Mouse (Mus musculus) layer of hippocampus, adult 9-10 months (tissue): ENCODE results near the gene Rab8a.
"Not testable (repeated sequence)": the region's sequence is repeated elsewhere in the genome, so short reads cannot be mapped to it uniquely, and the experiment has no call there.

ENCODE experiments used
- DNase-seq: peaks from one replicate; pipeline ENCODE4 v3.0.0; 2022; ENCODE audit warnings: low spot score

Rab8a gene

GRCm38 (mm10) chr8:72160707-72161697 lies at the start of gene Rab8a:
TSS of gene Rab8a (plus strand) at chr8:72161200.
- DNase-seq: peak; percentile 99

GRCm38 (mm10) chr8:72112486-72112885 lies 48.5 kb upstream of the Rab8a start:
- no peak for DNase-seq

GRCm38 (mm10) chr8:72115202-72115601 lies 45.8 kb upstream of the Rab8a start:
- no peak for DNase-seq

- no peak for DNase-seq
These were observed 42.4 kb upstream of the Rab8a start for GRCm38 (mm10) chr8:72118616-72119015.

GRCm38 (mm10) chr8:72121486-72121885 lies 39.5 kb upstream of the Rab8a start:
- DNase-seq: not testable (repeated sequence)

GRCm38 (mm10) chr8:72121997-72122396 lies 39.0 kb upstream of the Rab8a start:
- no peak for DNase-seq

- no peak for DNase-seq
These were observed 33.2 kb upstream of the Rab8a start for GRCm38 (mm10) chr8:72127834-72128233.

GRCm38 (mm10) chr8:72131251-72131650 lies 29.7 kb upstream of the Rab8a start:
- no peak for DNase-seq

GRCm38 (mm10) chr8:72131901-72132300 lies 29.1 kb upstream of the Rab8a start:
- no peak for DNase-seq

GRCm38 (mm10) chr8:72132417-72132816 lies 28.6 kb upstream of the Rab8a start:
- DNase-seq: no peak

GRCm38 (mm10) chr8:72132891-72133290 lies 28.1 kb upstream of the Rab8a start:
- no peak for DNase-seq

- no peak for DNase-seq
These were observed 27.5 kb upstream of the Rab8a start for GRCm38 (mm10) chr8:72133507-72133906.

GRCm38 (mm10) chr8:72134756-72135445 lies 26.1 kb upstream of the Rab8a start, which contains the start of gene Tpm4:
TSS of gene Tpm4 (plus strand) at chr8:72134975.
- no peak for DNase-seq

- DNase-seq: no peak
These were observed 25.3 kb upstream of the Rab8a start for GRCm38 (mm10) chr8:72135446-72136301.

- no peak for DNase-seq
These were observed 24.6 kb upstream of the Rab8a start for GRCm38 (mm10) chr8:72136302-72136978.

GRCm38 (mm10) chr8:72137431-72137830 lies 23.6 kb upstream of the Rab8a start:
- DNase-seq: no peak

GRCm38 (mm10) chr8:72138456-72138855 lies 22.5 kb upstream of the Rab8a start:
- no peak for DNase-seq

GRCm38 (mm10) chr8:72143256-72143824 lies 17.7 kb upstream of the Rab8a start:
- no peak for DNase-seq

- DNase-seq: no peak
These were observed 16.5 kb upstream of the Rab8a start for GRCm38 (mm10) chr8:72144345-72144975.

- DNase-seq: no peak
These were observed 15.5 kb upstream of the Rab8a start for GRCm38 (mm10) chr8:72145511-72145910.

GRCm38 (mm10) chr8:72146056-72146455 lies 14.9 kb upstream of the Rab8a start:
- no peak for DNase-seq
